Comparison of ENCODE assay signal across 13 mouse cellular contexts in genomic region chr1:182986243-182986642, GRCm38 (mm10). TPM values are rescaled to one million over a fixed set of nuclear protein-coding genes. Genes with fewer than 3 reads are reported as not detected.
DNase-seq lines count a peak whose midpoint lies in the region; ATAC-seq lines count a peak whose summit lies in the region.
"Had no signal": no experiment of that assay in that cellular context is flagged by ENCODE, and none has a peak within 500 bp of the region (broad histone marks: within the 10 kb centered on the region; RNA-seq: fewer than 3 reads in every experiment).

No protein-coding gene starts in this region.

- H3K27me3 ChIP-seq in embryonic facial prominence, embryonic 14.5 days (replicated peaks; ENCODE audit: control insufficient read depth, insufficient read depth, low read length), result 0 out of 2 replicates have a peak, but pooled peaks cover 3% of the 10 kb centered on the region
- peaks cover 17% of the 10 kb centered on the region for H3K27me3 ChIP-seq in embryonic facial prominence, embryonic 10.5 days (replicated peaks; ENCODE audit: low read depth, poor library complexity, severe bottlenecking)
- no peaks in the 10 kb centered on the region for H3K27me3 ChIP-seq in kidney, embryonic 16.5 days (ENCODE audit: insufficient read depth, low read length)
- no peaks in the 10 kb centered on the region for H3K27me3 ChIP-seq in heart, embryonic 15.5 days

- no peak for ATAC-seq in embryonic facial prominence, embryonic 14.5 days (ENCODE audit: low read depth)
- no peak for ATAC-seq in kidney, embryonic 16.5 days (ENCODE audit: low FRiP score, low TSS enrichment)
- no peak for ATAC-seq in heart, embryonic 15.5 days (replicated peaks; ENCODE audit: insufficient number of reproducible peaks, insufficient read depth, low FRiP score, low read depth)
- ATAC-seq: forebrain, embryonic 14.5 days had no signal

- H3K4me1 ChIP-seq in embryonic facial prominence, embryonic 14.5 days (ENCODE audit: control insufficient read depth, insufficient read depth, low read length), result peaks cover 15% of the 10 kb centered on the region
- peaks cover 13% of the 10 kb centered on the region for H3K4me1 ChIP-seq in embryonic facial prominence, embryonic 10.5 days
- H3K4me1 ChIP-seq in kidney, embryonic 16.5 days (ENCODE audit: insufficient read depth, low read length), result peaks cover 13% of the 10 kb centered on the region
- H3K4me1 ChIP-seq in heart, embryonic 15.5 days (replicated peaks), result peaks cover 19% of the 10 kb centered on the region

- H3K4me2 ChIP-seq in embryonic facial prominence, embryonic 14.5 days (ENCODE audit: low read depth, low read length), result no peak overlapping the region
- H3K4me2 ChIP-seq in kidney, embryonic 16.5 days (replicated peaks; ENCODE audit: low read depth, low read length), result no peak overlapping the region
- H3K4me2 ChIP-seq in heart, embryonic 15.5 days, result no peak overlapping the region
- H3K4me2 ChIP-seq: neural tube, embryonic 15.5 days had no signal

- H3K4me3 ChIP-seq in embryonic facial prominence, embryonic 14.5 days (ENCODE audit: low read depth, low read length), result no peak overlapping the region
- no peak overlapping the region for H3K4me3 ChIP-seq in embryonic facial prominence, embryonic 10.5 days
- H3K4me3 ChIP-seq in kidney, embryonic 16.5 days (ENCODE audit: low read length), result no peak overlapping the region
- no peak overlapping the region for H3K4me3 ChIP-seq in heart, embryonic 15.5 days
- H3K4me3 ChIP-seq: neural tube, embryonic 15.5 days had no signal

- H3K36me3 ChIP-seq in embryonic facial prominence, embryonic 14.5 days (ENCODE audit: control insufficient read depth, insufficient read depth, low read length), result no peaks in the 10 kb centered on the region
- H3K36me3 ChIP-seq in embryonic facial prominence, embryonic 10.5 days (replicated peaks), result no peaks in the 10 kb centered on the region
- no peaks in the 10 kb centered on the region for H3K36me3 ChIP-seq in kidney, embryonic 16.5 days (ENCODE audit: insufficient read depth, low read length)
- H3K36me3 ChIP-seq in heart, embryonic 15.5 days, result no peaks in the 10 kb centered on the region
- H3K36me3 ChIP-seq: neural tube, embryonic 15.5 days had no signal

- no peaks in the 10 kb centered on the region for H3K9me3 ChIP-seq in embryonic facial prominence, embryonic 14.5 days (ENCODE audit: control insufficient read depth, low read length)
- no peaks in the 10 kb centered on the region for H3K9me3 ChIP-seq in embryonic facial prominence, embryonic 10.5 days
- H3K9me3 ChIP-seq in kidney, embryonic 16.5 days (ENCODE audit: low read length), result no peaks in the 10 kb centered on the region
- H3K9me3 ChIP-seq in heart, embryonic 15.5 days (replicated peaks), result no peaks in the 10 kb centered on the region
- H3K9me3 ChIP-seq: neural tube, embryonic 15.5 days had no signal

- WGBS in embryonic facial prominence, embryonic 14.5 days, result 36% methylated on average over 13 of the region's 13 CpGs
- 78% methylated on average over 13 of the region's 13 CpGs for WGBS in embryonic facial prominence, embryonic 10.5 days
- 47% methylated on average over 13 of the region's 13 CpGs for WGBS in kidney, embryonic 16.5 days
- 27% methylated on average over 13 of the region's 13 CpGs for WGBS in heart, embryonic 15.5 days

- no peak overlapping the region for H3K9ac ChIP-seq in embryonic facial prominence, embryonic 14.5 days (ENCODE audit: low read depth, low read length)
- H3K9ac ChIP-seq in kidney, embryonic 16.5 days (replicated peaks; ENCODE audit: low read length), result no peak overlapping the region
- H3K9ac ChIP-seq in heart, embryonic 15.5 days, result no peak overlapping the region
- H3K9ac ChIP-seq: neural tube, embryonic 15.5 days had no signal

- no peak overlapping the region; the same call in 1 of the 2 replicates for H3K27ac ChIP-seq in embryonic facial prominence, embryonic 14.5 days (replicated peaks; ENCODE audit: low read depth, low read length)
- no peak overlapping the region for H3K27ac ChIP-seq in embryonic facial prominence, embryonic 10.5 days (replicated peaks)
- H3K27ac ChIP-seq in kidney, embryonic 16.5 days (ENCODE audit: low read length), result peak overlapping the region; percentile 4; the same call in 1 of the 2 replicates
- peak overlapping the region; percentile 60 for H3K27ac ChIP-seq in heart, embryonic 15.5 days
- H3K27ac ChIP-seq: neural tube, embryonic 15.5 days had no signal

- peak; percentile 83 for DNase-seq in embryonic facial prominence, embryonic 14.5 days (ENCODE audit: low spot score)
- no peak for DNase-seq in embryonic facial prominence, embryonic 10.5 days (ENCODE audit: low spot score)
- DNase-seq in kidney, postnatal 36 days, result no peak
- DNase-seq in skeletal muscle tissue, adult 2 months (ENCODE audit: low read depth, low spot score), result peak; percentile 71
- DNase-seq in frontal cortex, postnatal 10 days (ENCODE audit: low spot score in 2 of 2), result no peak
- no peak for DNase-seq in thymus, adult 18-20 months
- DNase-seq: adrenal gland, postnatal 14 days; cerebellum, postnatal 36 days; right cerebral cortex, postnatal 14 days had no signal

RNA-seq across cellular contexts. Expression of gene Tlr5, which starts 31.7 kb away (rescaled TPM):
- 2.4 TPM in 2 replicates for polyA plus RNA-seq in embryonic facial prominence, embryonic 14.5 days (2014; fragmentation: Nextera tagmentation; extraction: Ambion mirVana)
- polyA plus RNA-seq in embryonic facial prominence, embryonic 10.5 days (2016; fragmentation: Nextera tagmentation; extraction: Ambion mirVana), result 0.15 and 0.37 TPM in 2 replicates
- polyA plus RNA-seq in kidney, embryonic 16.5 days (2015; fragmentation: Nextera tagmentation; extraction: Ambion mirVana), result 1.00 and 1.0 TPM in 2 replicates
- polyA plus RNA-seq in heart, embryonic 15.5 days (2015; fragmentation: Nextera tagmentation; extraction: Ambion mirVana), result 1.8 and 2.4 TPM in 2 replicates

Comparison
In these comparisons a context has a peak if more than half of its experiments do, and no peak if none do; other contexts are left out.
1. DNase-seq: peak in embryonic facial prominence, embryonic 14.5 days (single experiment) and skeletal muscle tissue, adult 2 months (single experiment); none in embryonic facial prominence, embryonic 10.5 days (single experiment), kidney, postnatal 36 days (0 of 2), frontal cortex, postnatal 10 days (0 of 2) and thymus, adult 18-20 months (0 of 2).
2. H3K27ac ChIP-seq: peak in kidney, embryonic 16.5 days (single experiment) and heart, embryonic 15.5 days (single experiment); none in embryonic facial prominence, embryonic 14.5 days (single experiment) and embryonic facial prominence, embryonic 10.5 days (single experiment).